Mouse (Mus musculus) retina, embryonic 14.5 days (tissue): ENCODE results near the gene Cdrt4.
A peak's percentile ranks its signal among the peaks of the same experiment; 100 is the strongest.

Experiments used
- DNase-seq: peaks from one replicate; pipeline ENCODE4 v3.0.0-alpha.2; 2015; ENCODE audit warnings: low spot score

Cdrt4 gene

DNA sequence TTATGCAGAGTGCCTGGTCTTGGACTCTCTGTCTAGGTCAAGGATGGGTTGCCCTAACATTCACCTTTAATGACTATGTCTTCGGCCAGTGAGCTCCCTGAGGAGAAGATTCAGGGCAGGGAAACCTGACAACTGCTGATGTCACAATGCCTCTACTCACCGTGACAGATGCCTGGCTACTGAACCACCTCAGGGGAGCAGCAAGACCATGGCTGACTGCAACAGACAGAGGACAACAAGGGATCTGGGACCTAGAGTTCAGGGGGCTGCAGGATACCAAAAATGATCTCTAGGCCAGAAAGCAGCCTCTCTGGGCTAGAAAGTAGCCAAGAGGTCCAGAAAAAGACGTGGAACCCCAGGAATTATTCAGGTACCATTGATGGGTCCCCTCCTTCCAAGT, at the start of gene Cdrt4:
Cdrt4 (plus strand) TSS at position 182 of the 400 bp plus-strand sequence.
- no peak for DNase-seq

DNA sequence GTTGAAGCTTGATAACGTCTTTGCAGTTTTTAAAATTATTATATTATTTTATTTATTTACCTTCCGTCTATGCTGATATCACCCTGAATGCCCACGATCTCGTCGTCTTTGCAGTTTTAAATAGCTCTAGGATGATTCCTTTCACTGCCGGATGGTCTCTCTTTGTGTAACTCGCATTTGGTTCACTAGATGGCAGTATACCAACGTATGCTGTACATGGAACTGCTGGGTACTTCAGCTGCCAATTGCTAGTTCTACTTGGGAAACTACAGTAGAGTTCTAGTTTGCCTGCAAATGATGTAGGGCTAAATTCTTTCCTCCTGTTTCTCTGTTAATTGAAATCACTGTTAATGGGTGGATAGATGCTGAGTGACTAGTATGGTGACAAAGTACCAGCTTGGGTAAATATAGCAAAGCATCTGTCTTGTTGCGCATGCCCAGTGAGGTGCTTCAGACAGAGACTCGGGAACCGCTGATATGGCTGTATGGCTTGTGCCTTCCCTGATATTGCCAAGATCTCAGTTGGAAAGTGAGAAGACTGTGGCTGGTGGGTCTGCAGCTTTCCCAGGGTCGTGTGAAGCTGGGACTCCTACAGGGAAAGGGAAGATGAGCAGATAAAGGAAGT, 49.2 kb upstream of the Cdrt4 start:
- peak; percentile 91 for DNase-seq

DNA sequence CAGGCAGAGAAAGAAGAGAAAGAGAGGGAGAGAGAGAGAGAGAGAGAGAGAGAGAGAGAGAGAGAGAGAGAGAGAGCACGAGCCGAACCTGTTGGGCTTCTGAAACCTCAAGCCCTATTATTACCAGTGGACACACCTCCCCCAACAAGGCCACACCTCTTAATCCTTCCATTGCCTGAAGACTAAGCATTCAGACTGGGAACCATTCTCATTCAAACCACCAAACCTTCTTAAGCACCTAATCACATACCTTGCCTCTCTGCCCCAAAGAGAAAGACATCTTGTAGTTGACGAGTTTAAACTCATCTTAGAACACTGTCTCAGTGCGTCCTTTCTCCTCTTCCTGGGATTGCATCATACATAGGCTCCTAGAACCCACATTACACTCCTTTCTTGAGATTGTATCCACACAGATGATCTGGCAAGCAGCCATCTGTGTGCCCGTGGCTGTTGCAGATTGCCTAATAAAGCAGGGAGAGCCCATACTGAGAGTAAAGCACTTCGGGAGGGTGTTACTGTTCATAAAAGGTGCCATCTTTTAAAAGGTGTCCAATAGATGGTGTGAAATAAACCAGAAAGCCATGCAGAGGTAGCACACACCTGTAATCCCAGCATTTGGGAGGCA, 47.0 kb upstream of the Cdrt4 start:
- DNase-seq = no peak

DNA sequence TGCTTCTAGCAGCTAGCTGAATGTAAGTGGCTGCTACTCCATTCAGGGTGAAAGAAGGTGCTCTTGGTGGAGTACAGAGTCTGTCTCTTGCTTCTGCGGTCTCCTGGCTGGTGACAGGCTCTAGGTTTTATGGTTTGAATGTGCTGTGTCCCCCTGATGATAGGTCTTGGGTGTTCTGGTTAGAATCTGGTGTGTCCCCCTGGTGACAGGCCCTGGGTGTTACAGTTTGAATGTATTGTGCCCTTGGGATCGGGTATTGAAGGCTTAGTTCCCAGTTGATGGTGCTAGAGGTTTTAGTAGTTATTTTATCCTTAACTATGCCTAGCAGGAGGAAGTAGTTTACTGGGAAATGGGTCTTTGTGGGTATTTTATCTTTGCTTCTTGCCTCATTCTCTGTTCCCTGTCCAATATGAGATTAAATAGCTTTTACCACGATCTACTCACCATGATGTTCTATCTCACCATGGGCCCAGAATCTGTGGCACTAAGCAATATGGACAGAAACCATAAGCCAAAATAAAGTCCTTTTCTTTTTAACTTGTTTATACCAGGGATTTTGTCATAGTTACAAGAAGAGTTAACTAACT, 41.2 kb upstream of the Cdrt4 start:
- DNase-seq = peak; percentile 27

DNA sequence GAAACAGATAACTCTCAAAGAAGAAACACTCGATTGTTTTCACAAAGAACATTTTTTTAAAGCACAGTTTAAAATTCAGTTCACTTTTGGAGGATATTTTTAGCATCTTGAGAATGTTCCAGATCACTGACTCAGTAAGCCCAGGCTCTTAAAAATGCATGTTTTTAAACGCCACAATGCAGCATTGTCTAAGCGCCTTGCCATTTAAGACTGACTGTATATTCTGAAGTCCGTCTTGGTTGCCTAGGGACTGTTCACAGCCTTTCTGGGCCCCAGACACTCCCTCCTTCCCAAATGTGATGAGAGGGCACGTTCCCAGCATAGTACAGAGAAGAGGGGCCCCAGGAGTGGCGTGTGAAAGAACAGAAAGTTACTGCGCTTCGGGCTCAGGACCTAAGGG, 39.6 kb upstream of the Cdrt4 start:
- no peak for DNase-seq

DNA sequence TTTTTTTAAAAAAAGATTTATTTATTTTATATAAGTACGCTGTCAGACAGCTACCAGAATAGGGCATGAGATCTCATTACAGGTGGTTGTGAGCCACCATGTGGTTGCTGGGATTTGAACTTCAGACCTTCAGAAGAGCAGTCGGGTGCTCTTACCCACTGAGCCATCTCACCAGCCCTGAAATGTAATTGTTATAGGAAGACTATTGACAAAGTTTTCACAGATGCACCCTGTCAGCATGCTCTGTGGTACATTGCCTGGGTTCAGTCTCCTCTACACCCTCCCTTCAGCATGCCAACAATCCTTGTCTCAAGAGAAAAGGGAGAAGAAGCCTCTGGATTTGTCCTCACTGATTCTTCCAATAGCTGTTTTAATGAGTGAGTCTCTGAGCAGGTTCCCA, 37.9 kb upstream of the Cdrt4 start:
- DNase-seq = no peak

DNA sequence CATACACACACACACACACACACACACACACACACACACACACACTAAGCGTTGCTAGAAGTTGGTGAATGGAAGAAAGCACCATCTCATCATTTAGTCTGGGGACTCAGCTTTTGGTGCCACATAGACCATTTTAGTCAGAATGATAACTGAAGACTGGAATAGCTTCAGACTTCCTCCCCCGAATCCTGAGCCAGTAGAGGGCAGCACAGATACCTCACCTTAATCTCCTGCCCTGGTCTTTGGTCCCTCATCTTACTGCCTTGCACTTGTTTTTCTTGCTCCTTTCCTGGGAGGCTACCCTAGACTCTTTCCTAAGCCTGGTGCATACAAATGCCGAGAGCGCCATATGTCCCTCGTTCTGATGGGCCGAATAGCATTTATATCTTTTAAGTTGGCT, 36.5 kb upstream of the Cdrt4 start:
- peak; percentile 42 for DNase-seq

DNA sequence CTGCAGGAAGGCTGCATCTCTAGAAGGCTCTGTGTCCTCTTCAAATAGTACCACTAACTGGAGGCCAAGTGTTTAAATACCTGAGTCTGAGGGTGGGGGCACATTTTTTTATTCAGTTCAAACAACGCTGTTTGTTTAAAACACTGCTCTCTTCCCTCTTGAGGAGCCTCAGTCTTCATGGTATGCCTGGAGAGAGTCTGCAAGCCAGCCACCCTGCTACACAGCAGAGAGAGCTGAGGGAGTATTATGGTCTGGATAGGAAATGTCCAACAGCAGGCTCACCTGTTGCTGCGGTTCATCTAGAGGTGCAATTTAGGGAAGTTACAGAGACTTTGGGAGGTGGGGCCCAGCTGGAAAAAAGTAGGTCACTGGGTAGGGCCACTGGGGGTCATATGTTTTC, 35.5 kb upstream of the Cdrt4 start:
- no peak for DNase-seq

DNA sequence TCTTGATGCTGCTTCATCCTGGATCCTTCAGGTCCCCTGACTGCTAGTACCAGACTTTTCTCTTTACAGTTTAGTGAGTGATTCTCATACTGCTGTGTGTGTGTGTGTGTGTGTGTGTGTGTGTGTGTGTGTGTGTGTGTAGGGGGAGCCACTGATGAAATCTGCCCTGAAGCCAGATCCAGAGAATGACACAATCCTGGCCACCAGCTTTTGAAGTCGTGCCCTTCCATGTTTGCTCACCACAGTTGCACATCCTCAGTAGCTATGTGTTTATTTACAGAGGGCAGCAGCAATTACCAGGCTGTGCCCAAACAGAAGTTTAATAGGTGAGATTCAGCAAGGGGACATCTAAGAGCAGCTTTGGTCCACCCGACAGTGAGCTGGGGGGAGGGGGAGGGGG, 34.2 kb upstream of the Cdrt4 start:
- DNase-seq = no peak

DNA sequence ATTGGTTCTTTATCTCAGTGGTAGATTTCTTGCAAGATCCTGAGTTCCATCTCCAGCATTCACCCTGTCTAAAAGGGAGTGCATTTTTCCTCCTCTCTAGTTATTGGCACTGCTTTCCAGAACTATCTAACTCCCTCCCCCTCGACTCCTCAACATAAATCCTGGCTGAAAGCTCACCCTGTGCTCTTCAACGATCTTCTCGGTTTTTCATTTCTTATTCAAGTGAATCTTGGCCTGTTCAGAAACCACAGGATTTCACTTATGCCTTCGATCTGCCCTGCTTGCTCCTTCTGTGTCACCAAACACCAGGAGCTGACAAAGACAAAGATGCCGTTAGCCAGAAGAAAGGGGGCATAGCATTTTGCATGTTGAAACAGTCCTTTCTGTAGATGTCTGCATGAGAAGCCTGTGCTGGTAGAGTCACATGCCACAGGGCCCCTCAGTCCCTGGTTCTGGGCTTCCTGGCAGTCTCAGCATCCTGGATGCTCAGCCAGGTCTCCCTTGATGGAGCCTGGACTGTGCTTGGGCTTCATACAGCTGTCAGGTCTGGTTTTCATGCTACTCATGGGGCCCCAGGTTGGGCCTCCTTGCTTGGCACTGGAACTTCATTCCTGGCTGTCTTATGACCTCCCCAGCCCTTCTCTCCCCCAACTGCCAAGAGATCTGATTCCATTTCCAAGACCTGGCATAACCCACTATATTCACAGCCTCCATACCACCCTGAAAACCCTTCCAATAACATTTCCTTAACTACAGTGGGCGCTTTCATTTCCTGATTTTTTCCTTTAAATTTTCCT, 30.8 kb upstream of the Cdrt4 start:
- DNase-seq = no peak

DNA sequence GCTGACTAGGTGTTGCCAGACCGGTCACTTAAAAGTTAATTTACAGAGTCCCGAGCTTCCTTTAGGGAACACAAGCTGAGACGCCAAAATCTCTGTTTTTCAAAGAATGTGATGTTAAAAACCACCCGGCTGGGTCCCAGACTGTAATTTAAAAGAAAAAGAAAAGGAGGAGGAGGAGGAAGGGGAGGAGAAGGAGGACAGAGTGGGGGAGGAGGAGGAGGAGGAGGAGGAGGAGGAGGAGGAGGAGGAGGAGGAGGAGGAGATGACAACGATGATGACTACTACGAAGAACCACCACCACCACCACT, 30.3 kb upstream of the Cdrt4 start:
- DNase-seq = no peak

DNA sequence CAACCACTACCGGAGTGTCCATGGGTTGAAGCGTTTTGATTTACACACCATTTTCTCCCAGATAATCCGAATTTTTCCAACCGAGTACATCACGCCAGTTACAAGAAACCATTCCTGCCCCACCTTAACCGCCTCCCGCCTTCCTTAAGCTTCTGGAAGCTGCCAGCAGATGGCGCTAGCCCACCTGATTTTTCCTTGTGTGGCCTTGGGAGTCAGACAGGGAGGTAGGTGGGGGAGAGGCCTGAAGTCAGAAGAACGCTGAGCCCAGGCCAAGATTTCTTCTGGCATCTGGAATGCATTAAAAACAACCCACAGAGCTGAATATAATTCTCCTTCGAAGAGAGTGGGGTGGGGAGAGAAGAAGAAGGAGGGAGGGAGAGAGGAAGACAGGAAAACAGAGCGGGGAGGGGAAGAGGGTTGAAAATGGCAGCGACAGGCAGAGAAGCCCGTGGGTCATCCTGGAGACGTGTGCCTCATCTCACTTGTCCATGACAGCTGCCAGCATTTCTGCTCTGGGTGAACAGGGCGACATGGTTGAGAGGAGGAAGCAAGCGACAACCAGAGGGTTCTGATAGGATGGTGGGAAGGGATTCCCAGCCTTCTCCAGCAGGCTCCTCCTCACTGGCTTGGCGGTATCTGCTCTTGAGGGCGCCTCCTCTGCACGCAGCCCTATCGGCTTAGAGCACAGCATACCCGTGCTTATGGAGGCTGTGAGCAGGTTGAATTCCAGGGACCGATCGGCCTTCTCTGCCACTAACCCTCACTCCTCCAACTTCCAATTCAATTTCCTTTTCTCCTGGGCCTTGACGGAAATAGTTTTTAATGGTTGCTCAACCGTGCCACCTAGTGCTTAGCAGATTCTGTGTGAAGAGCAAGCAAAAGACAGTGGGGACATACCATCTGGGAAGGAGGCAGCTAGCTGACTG, 29.7 kb upstream of the Cdrt4 start:
- peak; percentile 95 for DNase-seq

DNA sequence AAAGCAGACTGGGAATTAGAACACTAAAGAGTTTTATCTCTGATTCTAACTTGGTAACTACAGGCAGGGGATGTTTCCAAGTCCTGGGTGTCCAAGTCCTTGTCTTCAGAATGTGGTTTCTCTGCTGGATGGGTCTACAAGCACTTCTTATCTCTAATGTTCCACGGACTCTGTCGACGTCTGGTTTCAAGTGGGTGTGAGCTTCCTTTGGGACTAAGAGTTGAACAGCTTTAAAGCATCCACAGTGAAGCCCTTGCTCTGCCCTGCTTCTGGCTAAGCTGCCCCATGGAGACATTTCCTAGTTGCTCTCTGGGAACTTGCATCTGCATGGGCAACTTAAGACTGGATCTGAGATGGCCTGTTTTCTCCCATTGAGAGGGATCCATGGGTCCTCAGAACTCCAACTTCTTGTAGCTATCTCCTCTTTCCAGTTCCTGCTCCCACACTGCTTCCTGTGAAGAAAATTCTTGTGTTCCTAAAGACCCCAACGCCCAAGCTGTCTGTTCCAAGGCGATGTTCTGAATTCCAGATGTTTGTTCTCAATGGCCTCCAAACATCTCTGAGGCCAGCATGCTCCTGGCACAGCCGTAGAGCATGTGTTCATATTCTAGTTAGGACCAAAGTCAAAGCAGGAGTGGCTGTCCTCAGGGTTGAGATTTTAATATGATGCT, 26.8 kb upstream of the Cdrt4 start:
- DNase-seq = no peak

DNA sequence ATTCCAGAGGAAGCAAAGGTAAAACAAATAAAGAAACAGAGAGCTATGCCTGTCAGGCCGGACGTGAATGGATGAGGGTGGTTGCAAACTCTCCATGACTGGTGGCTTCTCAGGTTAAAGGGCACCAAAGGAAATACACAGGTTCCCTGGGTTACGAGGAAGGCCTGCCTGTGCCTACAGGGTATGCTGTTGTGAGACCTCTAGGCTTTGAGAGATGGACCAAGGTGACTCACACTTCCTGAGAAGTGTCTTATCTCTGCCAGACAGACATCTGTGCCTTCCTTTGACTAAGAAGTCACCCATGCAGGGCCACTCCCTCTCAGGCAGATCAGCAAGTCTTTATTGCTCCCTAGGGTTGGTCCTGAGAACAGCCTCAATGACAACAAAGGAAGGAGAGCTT, 21.2 kb upstream of the Cdrt4 start:
- DNase-seq = no peak

DNA sequence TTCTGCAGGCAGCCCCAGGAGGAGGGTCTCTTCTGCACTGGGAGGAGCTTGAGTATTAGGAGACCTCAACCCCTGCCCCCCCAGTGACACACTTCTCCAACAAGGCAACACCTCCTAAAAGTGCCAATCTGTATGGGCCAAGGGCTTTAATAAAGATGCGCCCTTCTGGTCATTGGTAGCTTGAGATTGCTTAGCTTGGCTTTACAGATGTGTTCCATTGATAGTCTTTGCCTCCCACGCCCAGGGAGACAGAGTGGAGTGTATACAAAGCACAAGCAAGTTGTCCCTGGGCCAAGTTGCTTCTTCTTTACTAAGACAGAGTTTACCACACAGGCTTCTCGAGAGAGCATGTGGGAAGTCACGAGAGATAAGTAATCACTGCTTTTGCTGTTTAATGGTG, 20.4 kb upstream of the Cdrt4 start:
- DNase-seq = no peak

DNA sequence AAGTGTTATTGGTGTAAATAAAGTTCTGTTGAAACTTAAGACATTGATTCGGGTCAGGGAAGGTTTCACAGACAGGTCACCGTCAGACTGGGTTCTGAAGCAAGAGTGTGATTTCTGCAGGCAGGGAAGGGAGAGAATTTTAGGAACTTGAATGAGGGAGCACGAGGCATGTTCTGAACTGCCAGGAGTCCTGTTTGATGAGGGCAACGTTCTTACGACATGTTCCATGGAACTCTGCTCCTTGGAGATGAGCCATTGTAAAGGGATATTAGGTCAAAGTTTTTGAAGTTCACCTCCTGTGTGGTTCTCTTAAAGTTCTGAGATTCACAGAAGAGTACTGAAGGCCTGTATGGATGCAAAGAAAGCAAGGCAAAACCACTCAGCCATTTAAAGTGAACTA, 19.9 kb upstream of the Cdrt4 start:
- no peak for DNase-seq

DNA sequence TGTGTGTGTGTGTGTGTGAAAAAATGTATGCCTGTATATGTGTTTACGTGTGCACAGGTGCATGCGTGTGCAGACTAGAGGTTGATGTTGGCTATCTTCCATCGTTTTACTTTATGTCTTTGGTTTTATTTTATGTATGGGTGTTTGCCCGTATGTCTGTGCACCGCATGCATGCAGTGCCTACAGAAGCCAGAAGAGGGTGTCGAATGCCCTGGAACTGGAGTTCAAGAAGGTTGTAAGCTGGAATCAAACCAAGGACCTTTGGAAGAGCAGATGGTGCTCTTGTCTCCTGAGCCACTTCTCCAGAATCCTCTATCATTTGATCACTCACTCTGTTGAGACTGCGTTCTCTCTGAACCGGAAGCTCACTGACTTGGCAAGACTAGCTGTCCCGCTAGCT, 17.9 kb upstream of the Cdrt4 start:
- no peak for DNase-seq

DNA sequence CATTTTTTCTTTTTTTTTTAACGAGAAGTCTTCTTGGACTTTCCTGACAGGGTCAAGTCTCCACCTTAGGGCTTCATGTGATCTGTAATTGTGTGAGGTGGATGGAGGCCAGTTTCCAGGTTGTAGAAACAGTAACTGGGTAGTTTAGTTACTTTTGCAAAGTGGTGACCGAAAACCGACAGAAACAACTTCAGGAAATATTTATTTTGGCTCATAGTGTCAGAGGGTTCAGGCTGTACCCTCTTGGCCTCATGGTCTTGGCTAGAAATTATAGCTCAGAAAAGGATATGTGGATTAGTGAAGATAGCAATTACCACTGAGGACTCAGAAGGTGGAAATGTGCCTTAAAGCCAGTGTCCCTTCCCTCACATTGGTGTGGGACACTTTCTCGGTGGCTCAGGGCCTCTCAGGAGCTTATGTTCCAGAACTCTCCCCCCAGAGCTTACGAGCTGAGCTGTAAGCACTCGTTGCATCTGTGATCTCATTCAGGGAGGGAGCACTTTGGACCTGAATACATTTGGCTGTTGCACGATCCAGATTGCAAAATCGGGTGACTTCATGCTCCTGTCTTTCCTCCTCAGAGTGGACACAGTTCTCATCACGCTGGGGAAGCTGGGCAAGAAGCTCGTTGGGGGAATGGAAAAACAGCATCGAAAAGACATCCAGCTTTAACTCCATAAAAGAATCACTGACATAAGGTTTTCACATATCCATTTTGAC, 16.0 kb upstream of the Cdrt4 start:
- DNase-seq = no peak

DNA sequence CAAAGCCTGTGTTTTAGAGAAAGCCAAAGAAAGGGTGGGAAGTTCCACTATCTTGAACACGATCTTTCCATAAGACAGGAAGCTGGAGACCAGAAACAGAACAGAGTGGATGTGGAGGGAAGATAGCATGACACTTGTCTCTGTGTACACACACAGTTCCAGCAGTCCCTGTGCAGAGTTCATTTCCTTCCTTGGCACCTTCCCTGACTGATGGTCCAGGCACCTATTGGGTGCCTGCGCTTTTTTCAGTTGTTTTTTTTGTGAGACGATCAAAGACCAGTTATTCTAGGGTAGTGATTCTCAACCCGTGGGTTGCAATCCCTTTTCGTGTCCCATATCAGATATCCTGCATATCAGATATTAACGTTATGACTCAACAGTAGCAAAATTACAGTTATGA, 13.0 kb upstream of the Cdrt4 start:
- DNase-seq = no peak

DNA sequence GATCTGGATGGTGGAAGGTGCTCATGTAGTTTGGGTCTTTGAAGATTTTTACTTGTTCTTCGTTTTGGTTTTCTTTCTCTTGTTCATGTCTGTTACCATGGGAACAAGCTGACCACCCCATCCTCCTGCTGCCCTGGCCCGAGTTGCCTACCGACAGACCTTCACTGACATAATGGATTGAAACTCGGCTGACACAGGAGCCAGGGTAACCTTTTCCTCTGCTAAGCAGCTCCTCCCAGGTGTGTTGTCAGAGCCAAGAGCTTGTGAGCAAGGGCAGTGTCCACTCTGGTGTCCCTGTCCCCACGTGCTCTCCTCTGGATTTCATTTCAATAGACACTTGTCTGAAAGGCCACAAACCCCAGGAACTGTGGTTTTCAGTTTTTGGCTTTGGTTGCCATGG, 12.1 kb upstream of the Cdrt4 start:
- no peak for DNase-seq

DNA sequence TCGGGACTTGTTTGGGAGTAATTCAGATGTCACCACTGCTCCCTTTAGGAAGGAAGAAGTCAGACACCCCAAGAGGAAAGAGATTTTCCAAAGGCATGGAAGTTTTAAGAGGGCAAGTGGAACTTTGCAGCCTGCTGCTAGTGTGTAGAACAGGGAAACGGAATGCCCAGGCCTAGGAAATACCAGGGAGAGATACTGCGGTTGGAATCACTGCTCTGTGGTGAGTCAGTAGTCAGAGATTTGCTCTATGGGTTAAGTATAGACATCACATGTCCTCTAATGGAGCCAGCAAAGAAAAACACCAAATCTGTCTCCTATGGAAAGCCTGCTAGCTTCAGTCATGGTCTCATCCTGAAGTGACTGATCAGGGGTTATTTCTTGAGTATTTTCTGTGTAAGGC, 10.8 kb upstream of the Cdrt4 start:
- DNase-seq = no peak
